25 mouse cellular contexts compared by ENCODE assay signal in the genomic region with DNA sequence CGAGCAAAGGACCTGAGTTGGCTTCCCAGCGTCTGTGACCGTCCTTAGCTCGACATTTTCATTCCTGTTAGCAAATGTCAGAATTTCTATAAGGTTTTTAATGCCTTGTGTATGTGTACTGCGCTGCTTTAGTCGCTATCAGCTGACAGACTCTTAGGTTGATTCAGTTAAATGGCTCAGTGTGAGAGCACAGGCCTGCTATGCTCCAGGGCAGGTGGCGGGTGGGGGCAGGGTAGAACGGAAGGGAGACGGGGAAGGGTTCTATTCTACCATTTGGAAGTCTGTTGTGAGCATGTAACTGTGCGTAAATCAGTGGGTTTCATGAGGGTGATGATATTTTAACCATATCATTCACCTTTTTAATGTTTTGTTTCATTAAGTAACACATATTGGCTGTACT. TPM values are rescaled to one million over a fixed set of nuclear protein-coding genes. Genes with fewer than 3 reads are reported as not detected.
DNase-seq lines count a peak whose midpoint lies in the region; ATAC-seq and TF ChIP-seq lines count a peak whose summit lies in the region.
"Had no signal": no experiment of that assay in that cellular context is flagged by ENCODE, and none has a peak within 500 bp of the region (broad histone marks: within the 10 kb centered on the region; RNA-seq: fewer than 3 reads in every experiment).

No protein-coding gene starts in this region.

- peak; percentile 10; the same call in 1 of the 2 replicates for ATAC-seq in intestine, embryonic 15.5 days
- ATAC-seq in intestine, postnatal 0 days, result no peak
- peak; percentile 22; the same call in 1 of the 2 replicates for ATAC-seq in intestine, embryonic 16.5 days
- ATAC-seq: activated CD4-positive, CD25-positive, alpha-beta regulatory T cell, adult 4 months; forebrain, embryonic 13.5 days; forebrain, embryonic 15.5 days had no signal

- no peak for TF ChIP-seq CTCF in intestine, postnatal 0 days (IDR thresholded peaks at IDR 0.05; ENCODE audit: low read depth)

- H3K4me3 ChIP-seq in heart, embryonic 10.5 days, result no peak overlapping the region
- H3K4me3 ChIP-seq in intestine, embryonic 15.5 days (replicated peaks), result no peak overlapping the region
- H3K4me3 ChIP-seq in intestine, postnatal 0 days (ENCODE audit: low read depth, low read length), result no peak overlapping the region
- no peak overlapping the region for H3K4me3 ChIP-seq in intestine, embryonic 16.5 days (ENCODE audit: low read length)
- no peak overlapping the region for H3K4me3 ChIP-seq in limb, embryonic 10.5 days
- H3K4me3 ChIP-seq: embryonic facial prominence, embryonic 13.5 days; embryonic facial prominence, embryonic 15.5 days; erythroblast, embryonic 14.5 days; forebrain, embryonic 10.5 days; forebrain, embryonic 13.5 days; forebrain, embryonic 15.5 days had no signal

- peaks cover 26% of the 10 kb centered on the region for H3K36me3 ChIP-seq in heart, embryonic 10.5 days
- 0 out of 2 replicates have a peak, but pooled peaks cover 4% of the 10 kb centered on the region for H3K36me3 ChIP-seq in intestine, embryonic 15.5 days
- H3K36me3 ChIP-seq in intestine, postnatal 0 days (ENCODE audit: control insufficient read depth, insufficient read depth), result no peaks in the 10 kb centered on the region; the same call in 1 of the 2 replicates
- 0 out of 2 replicates have a peak, but pooled peaks cover 2% of the 10 kb centered on the region for H3K36me3 ChIP-seq in intestine, embryonic 16.5 days (ENCODE audit: control insufficient read depth, insufficient read depth, low read length)
- no peaks in the 10 kb centered on the region for H3K36me3 ChIP-seq in limb, embryonic 10.5 days
- H3K36me3 ChIP-seq: embryonic facial prominence, embryonic 15.5 days; forebrain, embryonic 15.5 days had no signal

- H3K4me1 ChIP-seq in heart, embryonic 10.5 days, result peaks cover 10% of the 10 kb centered on the region
- 0 out of 2 replicates have a peak, but pooled peaks cover 6% of the 10 kb centered on the region for H3K4me1 ChIP-seq in intestine, embryonic 15.5 days (replicated peaks)
- no peaks in the 10 kb centered on the region for H3K4me1 ChIP-seq in intestine, postnatal 0 days (replicated peaks; ENCODE audit: control insufficient read depth, insufficient read depth, low read length)
- peaks cover 10% of the 10 kb centered on the region; the same call in 1 of the 2 replicates for H3K4me1 ChIP-seq in intestine, embryonic 16.5 days (ENCODE audit: control insufficient read depth, insufficient read depth, low read length)
- no peaks in the 10 kb centered on the region for H3K4me1 ChIP-seq in limb, embryonic 10.5 days
- H3K4me1 ChIP-seq: embryonic facial prominence, embryonic 13.5 days; embryonic facial prominence, embryonic 15.5 days had no signal

- no peaks in the 10 kb centered on the region for H3K27me3 ChIP-seq in heart, embryonic 10.5 days (ENCODE audit: insufficient read depth, poor library complexity, severe bottlenecking)
- H3K27me3 ChIP-seq in intestine, embryonic 15.5 days (replicated peaks), result no peaks in the 10 kb centered on the region
- no peaks in the 10 kb centered on the region for H3K27me3 ChIP-seq in intestine, postnatal 0 days (replicated peaks; ENCODE audit: control insufficient read depth, insufficient read depth, low read length)
- no peaks in the 10 kb centered on the region for H3K27me3 ChIP-seq in intestine, embryonic 16.5 days (replicated peaks; ENCODE audit: control insufficient read depth, insufficient read depth, low read length)
- no peaks in the 10 kb centered on the region for H3K27me3 ChIP-seq in limb, embryonic 10.5 days (ENCODE audit: low read depth, poor library complexity, severe bottlenecking)
- H3K27me3 ChIP-seq: embryonic facial prominence, embryonic 13.5 days; embryonic facial prominence, embryonic 15.5 days; forebrain, embryonic 13.5 days; forebrain, embryonic 15.5 days had no signal

- no peak overlapping the region for H3K4me2 ChIP-seq in intestine, embryonic 15.5 days (replicated peaks)
- H3K4me2 ChIP-seq in intestine, postnatal 0 days (replicated peaks; ENCODE audit: low read depth), result no peak overlapping the region
- H3K4me2 ChIP-seq in intestine, embryonic 16.5 days (ENCODE audit: low read depth, low read length), result no peak overlapping the region
- H3K4me2 ChIP-seq: embryonic facial prominence, embryonic 13.5 days; embryonic facial prominence, embryonic 15.5 days; forebrain, embryonic 13.5 days; forebrain, embryonic 15.5 days had no signal

- no peaks in the 10 kb centered on the region for H3K9me3 ChIP-seq in heart, embryonic 10.5 days
- no peaks in the 10 kb centered on the region for H3K9me3 ChIP-seq in intestine, embryonic 15.5 days
- H3K9me3 ChIP-seq in intestine, postnatal 0 days (ENCODE audit: control insufficient read depth), result no peaks in the 10 kb centered on the region
- H3K9me3 ChIP-seq in intestine, embryonic 16.5 days (ENCODE audit: control insufficient read depth, low read length), result no peaks in the 10 kb centered on the region
- no peaks in the 10 kb centered on the region for H3K9me3 ChIP-seq in limb, embryonic 10.5 days (replicated peaks)
- H3K9me3 ChIP-seq: embryonic facial prominence, embryonic 13.5 days; embryonic facial prominence, embryonic 15.5 days; forebrain, embryonic 13.5 days; forebrain, embryonic 15.5 days had no signal

- H3K9ac ChIP-seq in intestine, embryonic 15.5 days, result no peak overlapping the region
- no peak overlapping the region for H3K9ac ChIP-seq in intestine, postnatal 0 days (ENCODE audit: low read depth, low read length)
- no peak overlapping the region for H3K9ac ChIP-seq in intestine, embryonic 16.5 days (ENCODE audit: low read depth, low read length)
- H3K9ac ChIP-seq: embryonic facial prominence, embryonic 13.5 days; embryonic facial prominence, embryonic 15.5 days; forebrain, embryonic 13.5 days; forebrain, embryonic 15.5 days had no signal

- WGBS in heart, embryonic 10.5 days, result 86% methylated on average over 10 of the region's 10 CpGs
- 86% methylated on average over 10 of the region's 10 CpGs for WGBS in intestine, embryonic 15.5 days
- WGBS in intestine, postnatal 0 days, result 82% methylated on average over 10 of the region's 10 CpGs
- 86% methylated on average over 10 of the region's 10 CpGs for WGBS in intestine, embryonic 16.5 days
- WGBS in limb, embryonic 10.5 days, result 84% methylated on average over 10 of the region's 10 CpGs

- H3K27ac ChIP-seq in heart, embryonic 10.5 days, result no peak overlapping the region
- no peak overlapping the region for H3K27ac ChIP-seq in intestine, embryonic 15.5 days
- H3K27ac ChIP-seq in intestine, postnatal 0 days (ENCODE audit: low read depth, low read length), result no peak overlapping the region
- H3K27ac ChIP-seq in intestine, embryonic 16.5 days (ENCODE audit: low read length), result no peak overlapping the region
- no peak overlapping the region for H3K27ac ChIP-seq in limb, embryonic 10.5 days
- H3K27ac ChIP-seq: embryonic facial prominence, embryonic 13.5 days; embryonic facial prominence, embryonic 15.5 days; forebrain, embryonic 10.5 days; forebrain, embryonic 13.5 days; forebrain, embryonic 15.5 days had no signal

- peak; percentile 68 for DNase-seq in heart, embryonic 10.5 days (ENCODE audit: low spot score)
- no peak for DNase-seq in heart, adult 18-20 months
- DNase-seq in ES-CJ7 (ENCODE audit: low read depth, low spot score), result peak; percentile 35
- DNase-seq in layer of hippocampus, adult 11-12 months (ENCODE audit: low spot score), result no peak
- DNase-seq in limb, embryonic 10.5 days (ENCODE audit: low spot score), result no peak
- DNase-seq: adrenal gland, adult 8-10 months; adrenal gland, postnatal 14 days; adrenal gland, postnatal 36 days; cerebellum, adult 11-12 months; cerebellum, adult 2 months; cerebellum, adult 9-10 months; cerebellum, postnatal 10 days; cerebellum, postnatal 25 days; embryo, embryonic 11 days had no signal

RNA-seq across cellular contexts. Expression of a gene that starts 21.0 kb away (rescaled TPM):
- 17.7 and 28.3 TPM in 2 replicates for polyA plus RNA-seq in heart, embryonic 10.5 days (2016; fragmentation: Nextera tagmentation; extraction: Ambion mirVana)
- total RNA-seq in heart, adult 18-20 months (2021), result 1 to 10 TPM; 4.4 to 4.8 TPM
- polyA plus RNA-seq in intestine, embryonic 15.5 days (2015; fragmentation: Nextera tagmentation; extraction: Ambion mirVana), result 10.0 and 11.8 TPM in 2 replicates
- polyA plus RNA-seq in intestine, postnatal 0 days (2015; fragmentation: Nextera tagmentation; extraction: Ambion mirVana), result 11.9 and 12.3 TPM in 2 replicates
- polyA plus RNA-seq in intestine, embryonic 16.5 days (2015; fragmentation: Nextera tagmentation; extraction: Ambion mirVana), result 4.5 and 7.6 TPM in 2 replicates
- 4.0 and 4.3 TPM in 2 replicates for polyA plus RNA-seq in limb, embryonic 10.5 days (2016; fragmentation: Nextera tagmentation; extraction: Ambion mirVana)
- total RNA-seq: common myeloid progenitor, adult 5-6 weeks had no signal
- polyA plus RNA-seq: activated CD4-positive, CD25-positive, alpha-beta regulatory T cell, adult 4 months had no signal

Comparison
In these comparisons a context has a peak if more than half of its experiments do, and no peak if none do; other contexts are left out.
1. DNase-seq: peak in heart, embryonic 10.5 days (single experiment) and ES-CJ7 (single experiment); none in heart, adult 18-20 months (0 of 2), layer of hippocampus, adult 11-12 months (single experiment) and limb, embryonic 10.5 days (single experiment).